26 mouse cellular contexts compared by ENCODE assay signal in the genomic region with DNA sequence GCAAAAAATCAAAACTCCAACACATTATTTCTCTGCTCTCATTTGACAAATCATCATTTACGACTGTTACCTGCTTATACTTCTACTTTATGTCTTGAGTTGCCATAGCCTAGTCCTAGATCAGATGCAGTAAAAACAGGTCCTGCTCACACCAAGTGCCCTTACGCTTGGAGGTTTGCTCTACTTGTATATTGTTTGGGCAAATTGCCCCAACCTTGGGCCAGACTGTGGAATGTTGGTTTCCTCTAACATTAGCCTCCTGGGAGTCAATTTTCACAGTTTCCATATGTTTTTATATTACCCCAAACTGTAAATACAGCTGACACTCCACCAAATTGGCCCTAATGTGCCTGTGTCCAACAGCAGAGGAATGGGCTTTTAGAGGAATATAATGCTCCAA.
"Had no signal": no experiment of that assay in that cellular context is flagged by ENCODE, and none has a peak within 500 bp of the region (broad histone marks: within the 10 kb centered on the region; RNA-seq: fewer than 3 reads in every experiment).

No protein-coding gene starts in this region.

- ATAC-seq: hindbrain, postnatal 0 days; intestine, embryonic 16.5 days; liver, embryonic 12.5 days had no signal

- DNase-seq: gastrocnemius, postnatal 14 days; gastrocnemius, postnatal 36 days; heart, adult 11 months; heart, adult 2 months; heart, postnatal 14 days; heart, postnatal 36 days; kidney, adult 11 months; kidney, adult 2 months; kidney, adult 9 months; kidney, postnatal 10 days; kidney, postnatal 25 days; kidney, postnatal 4 days; layer of hippocampus, postnatal 36 days; left cerebral cortex, postnatal 4 days; liver had no signal

- H3K4me1 ChIP-seq: heart, embryonic 13.5 days; heart, embryonic 15.5 days; liver, embryonic 12.5 days had no signal

- H3K4me2 ChIP-seq: heart, embryonic 11.5 days; heart, embryonic 13.5 days; heart, embryonic 15.5 days; hindbrain, embryonic 13.5 days; hindbrain, embryonic 15.5 days; limb, embryonic 12.5 days; liver, embryonic 12.5 days had no signal

- H3K9me3 ChIP-seq: heart, embryonic 13.5 days; heart, embryonic 15.5 days; hindbrain, embryonic 13.5 days; hindbrain, embryonic 15.5 days; limb, embryonic 12.5 days; liver, embryonic 12.5 days had no signal

- H3K27ac ChIP-seq: heart, adult 2 months; heart, embryonic 13.5 days; heart, embryonic 15.5 days; hindbrain, embryonic 13.5 days; hindbrain, embryonic 15.5 days; hindbrain, postnatal 0 days; layer of hippocampus, adult 2 months; limb, embryonic 12.5 days; liver, embryonic 12.5 days; liver, embryonic 14.5 days had no signal

- H3K9ac ChIP-seq: heart, embryonic 13.5 days; heart, embryonic 15.5 days; hindbrain, embryonic 13.5 days; hindbrain, embryonic 15.5 days; limb, embryonic 12.5 days; liver, embryonic 12.5 days; liver, embryonic 14.5 days had no signal

- H3K36me3 ChIP-seq: heart, embryonic 13.5 days; heart, embryonic 15.5 days; hindbrain, embryonic 15.5 days; limb, embryonic 12.5 days; liver, embryonic 12.5 days had no signal

- H3K27me3 ChIP-seq: heart, embryonic 13.5 days; heart, embryonic 15.5 days; hindbrain, embryonic 13.5 days; hindbrain, embryonic 15.5 days; liver, embryonic 12.5 days had no signal

- H3K4me3 ChIP-seq: heart, adult 2 months; heart, embryonic 13.5 days; heart, embryonic 15.5 days; hindbrain, embryonic 13.5 days; hindbrain, embryonic 15.5 days; layer of hippocampus, adult 2 months; limb, embryonic 12.5 days; liver, embryonic 12.5 days had no signal
